Mouse (Mus musculus) macrophage (primary cell): ENCODE data around the gene Babam2. TPM values are rescaled to one million over a fixed set of nuclear protein-coding genes. Genes with fewer than 3 reads are reported as not detected.

Experiments
- H3K27ac ChIP-seq: fragments of 350-480 bp; formaldehyde crosslinking; 2 replicates; pipeline ENCODE4 v1.9.0; 2021
- H3K36me3 ChIP-seq: fragments of 350-480 bp; formaldehyde crosslinking; 2 replicates; pipeline ENCODE4 v1.9.0; 2021; ENCODE audit errors: inconsistent target
- H3K4me3 ChIP-seq: fragments of 350-480 bp; formaldehyde crosslinking; 2 replicates; pipeline ENCODE4 v1.9.0; 2021; ENCODE audit errors: inconsistent target
- H3K79me2 ChIP-seq: fragments of 350-480 bp; formaldehyde crosslinking; 2 replicates; pipeline ENCODE4 v1.9.0; 2021; ENCODE audit errors: inconsistent target
- WGBS: methylation state at CpG from one replicate; pipeline ENCODE4 v1.1.7; 2026; ENCODE audit warnings: inconsistent platforms; ENCODE audit not compliant: missing documents; 5-methylcytosine and 5-hydroxymethylcytosine counted together
- polyA plus RNA-seq: library from polyadenylated mRNA; stranded (reverse); fragments of 250-400 nt; gene quantifications from 3 replicates; pipeline ENCODE4 v1.2.4, GENCODE M21; 2018; ENCODE audit warnings: inconsistent platforms

The Babam2 gene
- polyA plus RNA-seq, 1 experiment from 2014 or later, result 78.4 TPM

DNA sequence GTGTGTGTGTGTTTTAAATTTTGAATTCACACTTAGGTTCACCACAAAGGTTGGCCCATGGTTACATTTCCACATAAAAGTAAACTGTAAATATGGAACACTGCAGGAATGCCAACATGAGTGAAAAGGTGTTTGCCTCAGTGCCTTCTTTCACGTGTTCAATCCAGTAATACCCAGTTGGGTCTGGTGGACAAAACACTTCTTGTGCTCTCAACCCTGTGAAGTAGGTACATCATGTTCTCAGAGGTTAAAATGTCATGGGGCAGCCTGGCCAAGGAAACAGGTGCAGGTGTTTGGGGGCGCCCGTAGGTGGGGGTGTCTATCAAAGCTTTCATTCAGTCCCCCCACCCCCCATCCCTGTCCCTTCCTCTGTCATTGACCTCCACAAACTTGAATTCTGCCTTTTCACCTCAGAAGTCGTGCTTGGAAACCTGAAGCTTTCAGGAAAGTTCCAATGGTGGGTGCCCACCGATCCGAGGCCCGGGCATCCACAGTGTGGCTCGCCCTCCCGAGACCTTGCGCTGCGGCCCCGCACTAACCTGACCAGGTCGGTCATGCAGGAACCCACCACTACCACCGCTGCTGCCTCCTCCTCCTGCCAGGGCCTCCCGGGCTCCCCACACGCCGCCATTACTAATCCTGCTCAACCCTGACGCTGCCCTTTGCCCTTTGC is 377 bp upstream of the Babam2 start, which contains the start of gene Rbks:
Rbks (minus strand) TSS at position 657 of the 673 bp plus-strand sequence.
- WGBS, result 3% methylated on average over 18 of the region's 18 CpGs
- Histone ChIP-seq H3K79me2 (peaks cover 52% of the 10 kb centered on the region; the same call in 1 of the 2 replicates), H3K36me3 (no peaks in the 10 kb centered on the region; the same call in 1 of the 2 replicates)

DNA sequence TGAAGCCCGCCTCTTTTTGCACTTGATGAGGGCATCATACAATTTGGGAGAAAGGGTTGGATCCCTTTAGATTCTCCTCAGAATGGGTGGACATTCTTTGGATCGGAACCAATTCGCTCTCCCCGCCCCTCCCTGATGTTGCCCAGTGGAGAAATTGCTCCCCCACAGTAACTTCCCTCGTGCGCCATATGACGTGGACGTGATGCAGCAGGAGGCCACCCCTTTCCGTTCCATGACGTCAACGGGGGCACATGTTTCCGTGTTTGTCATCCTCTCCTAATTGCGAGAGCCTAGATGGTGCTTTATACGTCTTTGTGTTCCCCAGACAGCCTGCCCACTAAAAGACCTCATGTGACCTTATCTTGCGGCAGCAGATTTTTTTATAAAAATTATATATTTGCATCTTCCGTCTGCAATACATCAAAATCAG is 828 bp downstream of the Babam2 start:
- Histone ChIP-seq H3K27ac (peak overlapping the region; percentile 94), H3K79me2 (peaks cover 52% of the 10 kb centered on the region; the same call in 1 of the 2 replicates), H3K4me3 (peak overlapping the region; percentile 81), H3K36me3 (peaks cover 6% of the 10 kb centered on the region)
- whole genome bisulfite sequencing, result 0% methylated on average over 16 of the region's 16 CpGs

More for the DNA sequence above, 377 bp upstream of the Babam2 start, which contains the start of gene Rbks:
- peak within 1 kb of the TSS; percentile 94 for H3K27ac ChIP-seq
- H3K4me3 ChIP-seq, result peak within 1 kb of the TSS; percentile 81

GRCm38 (mm10) chr5:31698931-31699330 is 1.4 kb downstream of the Babam2 start:
- Histone ChIP-seq H3K4me3 (peak overlapping the region; percentile 81), H3K79me2 (peaks cover 52% of the 10 kb centered on the region; the same call in 1 of the 2 replicates), H3K36me3 (peaks cover 12% of the 10 kb centered on the region), H3K27ac (peak overlapping the region; percentile 94)
- 54% methylated on average over 4 of the region's 4 CpGs for WGBS

DNA sequence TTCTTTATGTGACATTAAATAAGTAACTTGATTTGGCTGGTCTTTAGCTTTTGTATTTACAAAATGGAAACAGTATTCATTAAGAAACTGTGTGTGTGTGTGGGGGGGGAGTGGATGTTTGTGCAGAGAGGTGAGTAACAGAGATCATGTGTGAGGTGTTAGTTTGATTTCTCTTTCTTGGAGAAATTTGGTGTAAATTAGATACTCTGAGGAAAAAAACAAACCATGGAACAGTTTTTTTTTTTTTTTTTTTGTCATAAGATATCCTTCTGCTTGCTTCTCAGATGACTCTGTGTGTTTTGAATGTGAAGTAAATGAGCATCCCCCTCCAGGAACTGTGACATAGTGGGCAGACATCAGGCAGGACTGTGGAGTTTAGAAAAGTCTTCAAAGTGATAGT is 1.9 kb downstream of the Babam2 start:
- Histone ChIP-seq H3K36me3 (peaks cover 16% of the 10 kb centered on the region), H3K4me3 (no peak overlapping the region), H3K79me2 (peaks cover 52% of the 10 kb centered on the region; the same call in 1 of the 2 replicates), H3K27ac (peak overlapping the region; percentile 94; the same call in 1 of the 2 replicates)

GRCm38 (mm10) chr5:31704971-31705370 is 7.5 kb downstream of the Babam2 start:
- no peak overlapping the region for H3K4me3 ChIP-seq
- peaks cover 16% of the 10 kb centered on the region for H3K36me3 ChIP-seq
- H3K79me2 ChIP-seq, result peaks cover 20% of the 10 kb centered on the region; the same call in 1 of the 2 replicates
- 78% methylated on average over 5 of the region's 5 CpGs for WGBS
- no peak overlapping the region for H3K27ac ChIP-seq

- no peak overlapping the region for H3K27ac ChIP-seq
- peaks cover 4% of the 10 kb centered on the region; the same call in 1 of the 2 replicates for H3K79me2 ChIP-seq
- 81% methylated on average over 3 of the region's 4 CpGs for WGBS
- no peak overlapping the region for H3K4me3 ChIP-seq
- peaks cover 16% of the 10 kb centered on the region for H3K36me3 ChIP-seq
Measured at GRCm38 (mm10) chr5:31706826-31707225, 9.3 kb downstream of the Babam2 start.

DNA sequence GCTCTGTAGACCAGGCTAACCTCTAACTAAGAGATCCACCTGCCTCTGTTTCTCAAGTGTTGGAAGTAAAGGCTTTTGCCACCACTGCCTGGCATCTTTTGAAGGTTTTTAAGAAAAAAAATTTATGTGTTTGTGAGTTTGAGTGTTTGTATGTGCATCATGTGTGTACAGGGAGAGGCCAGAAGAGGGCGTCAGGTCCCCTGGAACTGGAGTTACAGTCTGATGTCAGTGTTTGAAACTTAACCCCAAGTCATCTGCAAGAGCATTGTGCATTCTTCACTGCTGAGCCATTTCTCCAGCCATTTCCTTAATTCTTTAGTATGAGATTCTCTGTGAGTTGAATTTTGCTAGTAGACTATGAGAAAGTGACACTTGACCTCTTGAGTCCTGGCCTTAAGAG is 11.9 kb downstream of the Babam2 start:
- no peak overlapping the region for H3K27ac ChIP-seq
- H3K79me2 ChIP-seq, result peaks cover 4% of the 10 kb centered on the region; the same call in 1 of the 2 replicates
- H3K36me3 ChIP-seq, result no peaks in the 10 kb centered on the region
- no peak overlapping the region for H3K4me3 ChIP-seq
- WGBS, result 71% methylated on average over 1 of the region's 1 CpGs

GRCm38 (mm10) chr5:31713280-31713711 is 15.8 kb downstream of the Babam2 start:
- H3K79me2 ChIP-seq, result peaks cover 13% of the 10 kb centered on the region; the same call in 1 of the 2 replicates
- H3K36me3 ChIP-seq, result no peaks in the 10 kb centered on the region
- H3K4me3 ChIP-seq, result no peak overlapping the region
- WGBS, result 48% methylated on average over 2 of the region's 2 CpGs
- no peak overlapping the region for H3K27ac ChIP-seq

GRCm38 (mm10) chr5:31713841-31714264 is 16.4 kb downstream of the Babam2 start:
- Histone ChIP-seq H3K36me3 (no peaks in the 10 kb centered on the region), H3K4me3 (no peak overlapping the region), H3K27ac (no peak overlapping the region), H3K79me2 (peaks cover 13% of the 10 kb centered on the region; the same call in 1 of the 2 replicates)
- WGBS, result 34% methylated on average over 5 of the region's 5 CpGs

DNA sequence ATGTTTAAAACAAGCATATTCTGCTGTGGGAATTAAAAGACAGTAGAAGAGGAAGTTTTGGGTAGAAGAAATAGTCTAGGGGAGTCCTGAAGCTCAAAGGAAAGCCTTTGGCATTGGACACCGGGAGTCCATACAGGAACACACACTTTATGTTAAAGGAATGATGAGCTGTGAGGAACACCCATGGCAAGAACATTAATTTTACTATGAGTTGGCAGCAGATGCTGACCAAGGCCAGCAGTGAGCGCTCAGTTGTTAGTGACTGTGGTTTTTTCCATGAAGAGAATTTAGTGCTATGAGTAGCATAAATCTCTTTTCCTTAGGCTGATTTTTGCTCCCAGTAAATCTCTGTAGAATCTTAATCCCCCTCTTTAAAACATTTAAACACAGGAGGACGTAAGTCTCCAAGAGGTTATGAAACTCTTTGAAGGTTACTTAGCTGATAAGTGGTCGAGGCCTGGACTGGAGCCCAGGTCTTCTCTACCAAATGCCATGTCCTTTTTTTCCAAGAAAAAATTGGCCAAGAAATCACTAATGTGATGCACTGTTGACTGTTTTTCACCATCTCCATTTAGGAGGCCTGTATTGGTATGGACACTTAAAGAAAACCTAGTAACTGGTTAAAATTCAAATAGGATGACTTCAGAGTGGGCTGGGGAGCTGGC is 18.1 kb downstream of the Babam2 start:
- H3K27ac ChIP-seq, result no peak overlapping the region
- peaks cover 15% of the 10 kb centered on the region; the same call in 1 of the 2 replicates for H3K79me2 ChIP-seq
- WGBS, result 95% methylated on average over 4 of the region's 4 CpGs
- H3K4me3 ChIP-seq, result no peak overlapping the region
- H3K36me3 ChIP-seq, result no peaks in the 10 kb centered on the region

GRCm38 (mm10) chr5:31724519-31724918 is 27.0 kb downstream of the Babam2 start:
- no peak overlapping the region for H3K4me3 ChIP-seq
- 95% methylated on average over 6 of the region's 6 CpGs for WGBS

DNA sequence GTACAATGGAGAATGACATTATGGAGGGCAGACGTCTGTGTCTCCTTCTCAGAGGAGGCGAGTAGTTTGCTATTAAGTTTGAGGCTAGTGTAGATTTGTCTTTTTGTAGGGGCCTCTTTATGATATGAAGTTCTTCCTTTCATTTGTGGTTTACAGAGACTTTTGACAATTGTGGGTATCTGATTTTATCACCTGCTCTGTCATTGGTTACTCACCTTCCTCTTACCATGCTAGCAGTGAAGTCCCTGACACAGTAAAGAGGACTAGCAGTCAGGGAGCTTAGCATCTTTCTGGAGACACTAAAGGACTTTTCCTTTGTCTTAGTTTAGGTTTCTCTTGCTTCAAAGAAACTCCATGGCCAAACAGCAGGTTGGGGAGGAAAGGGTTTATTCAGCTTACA is 28.4 kb downstream of the Babam2 start:
- no peaks in the 10 kb centered on the region for H3K36me3 ChIP-seq
- WGBS, result 86% methylated on average over 2 of the region's 2 CpGs
- no peaks in the 10 kb centered on the region; the same call in 1 of the 2 replicates for H3K79me2 ChIP-seq
- no peak overlapping the region for H3K4me3 ChIP-seq
- no peak overlapping the region for H3K27ac ChIP-seq

More at GRCm38 (mm10) chr5:31724519-31724918, 27.0 kb downstream of the Babam2 start:
- no peak overlapping the region for H3K27ac ChIP-seq
- peaks cover 4% of the 10 kb centered on the region; the same call in 1 of the 2 replicates for H3K79me2 ChIP-seq
- H3K36me3 ChIP-seq, result no peaks in the 10 kb centered on the region

DNA sequence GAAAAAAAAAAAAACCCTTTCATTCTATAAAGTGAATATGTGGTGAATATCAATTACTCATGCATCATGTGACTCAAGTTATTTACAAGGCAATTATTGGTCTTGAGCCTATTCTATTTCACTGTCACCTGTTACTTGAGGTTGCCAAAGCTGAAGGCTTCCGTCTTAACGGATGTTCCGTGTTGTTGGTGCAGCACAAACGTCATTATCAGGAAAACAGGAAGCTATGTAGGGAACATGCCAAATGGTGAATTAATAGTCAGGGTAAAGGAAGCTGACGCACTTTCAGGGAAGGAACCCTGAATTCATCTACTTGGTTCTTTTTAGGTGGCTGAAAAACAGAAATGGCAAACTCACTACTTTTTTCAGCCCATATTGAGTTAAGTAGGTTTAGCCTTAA is 30.0 kb downstream of the Babam2 start:
- 19% methylated on average over 5 of the region's 5 CpGs for WGBS

GRCm38 (mm10) chr5:31732644-31733338 is 35.3 kb downstream of the Babam2 start:
- no peaks in the 10 kb centered on the region for H3K36me3 ChIP-seq
- 27% methylated on average over 3 of the region's 3 CpGs for WGBS
- H3K27ac ChIP-seq, result no peak overlapping the region
- H3K4me3 ChIP-seq, result no peak overlapping the region
- no peaks in the 10 kb centered on the region; the same call in 1 of the 2 replicates for H3K79me2 ChIP-seq

More for the DNA sequence above, 30.0 kb downstream of the Babam2 start:
- Histone ChIP-seq H3K27ac (no peak overlapping the region), H3K79me2 (no peaks in the 10 kb centered on the region; the same call in 1 of the 2 replicates), H3K4me3 (no peak overlapping the region), H3K36me3 (no peaks in the 10 kb centered on the region)
